Mouse (Mus musculus): ENCODE results near the gene Serpina16. TPM values are rescaled to one million over a fixed set of nuclear protein-coding genes. Genes with fewer than 3 reads are reported as not detected.
A peak's percentile ranks its signal among the peaks of the same experiment; 100 is the strongest.
"Not testable (repeated sequence)": the region's sequence is repeated elsewhere in the genome, so short reads cannot be mapped to it uniquely, and the experiment has no call there.

The Serpina16 gene
- polyA plus RNA-seq, 1 experiment from 2014 or later = 0.31 TPM

DNA sequence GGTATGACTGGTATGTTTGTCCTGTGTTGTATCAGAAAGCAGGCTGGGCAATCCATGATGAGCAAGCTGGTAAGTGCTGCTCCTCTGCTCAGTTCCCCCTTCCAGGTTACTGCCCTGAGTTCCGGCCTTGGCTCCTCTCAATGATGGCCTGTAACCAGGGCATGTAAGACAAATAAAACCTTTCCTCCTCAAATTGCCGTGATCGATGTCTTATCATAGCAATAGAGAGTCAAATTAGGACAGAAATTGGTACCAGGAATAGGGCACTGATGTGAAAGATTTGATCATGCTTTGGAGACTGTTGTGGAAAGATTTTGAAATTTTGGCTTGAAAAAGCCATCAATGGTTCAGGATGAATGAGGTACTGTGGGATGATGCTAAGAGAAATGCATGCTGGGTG lies 10.7 kb downstream of the Serpina16 start:
- H3K4me1 ChIP-seq (ENCODE audit: control insufficient read depth, insufficient read depth, low read length) = no peaks in the 10 kb centered on the region
- no peaks in the 10 kb centered on the region for H3K9me3 ChIP-seq (ENCODE audit: control insufficient read depth, low read length)
- 83% methylated on average over 3 of the region's 3 CpGs for WGBS
- H3K36me3 ChIP-seq (ENCODE audit: control insufficient read depth, insufficient read depth, low read length) = no peaks in the 10 kb centered on the region
- no peaks in the 10 kb centered on the region for H3K27me3 ChIP-seq (replicated peaks; ENCODE audit: control insufficient read depth, insufficient read depth, low read length)
- H3K4me2 ChIP-seq (ENCODE audit: low read depth, low read length) = no peak overlapping the region
- H3K27ac ChIP-seq (ENCODE audit: low read length) = no peak overlapping the region
- no peak overlapping the region for H3K4me3 ChIP-seq (ENCODE audit: low read length)
- H3K9ac ChIP-seq (ENCODE audit: low read depth, low read length) = no peak overlapping the region
- ATAC-seq = no peak

DNA sequence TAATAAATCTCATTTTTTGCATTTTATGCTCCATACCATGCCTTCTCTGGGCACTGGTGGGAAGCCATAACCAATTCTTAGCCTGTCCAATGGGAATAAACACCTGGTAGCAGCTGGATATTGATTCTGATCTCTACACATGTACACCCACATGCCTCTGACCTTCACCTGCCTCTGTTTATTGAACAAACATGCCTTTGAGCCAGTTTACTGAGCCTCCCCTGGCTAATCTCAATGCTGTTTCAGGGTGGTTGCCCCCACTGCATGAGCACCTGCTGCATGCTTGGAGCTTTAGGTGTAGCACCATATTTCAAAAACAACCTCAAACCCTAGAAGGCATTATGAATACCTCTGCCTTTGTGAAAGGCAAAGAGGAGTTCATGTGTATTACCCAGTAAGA lies 13.9 kb downstream of the Serpina16 start:
- not testable (repeated sequence) for H3K9me3 ChIP-seq (ENCODE audit: control insufficient read depth, low read length); H3K9ac ChIP-seq (ENCODE audit: low read depth, low read length); H3K4me1 ChIP-seq (ENCODE audit: control insufficient read depth, insufficient read depth, low read length); H3K4me3 ChIP-seq (ENCODE audit: low read length); H3K4me2 ChIP-seq (ENCODE audit: low read depth, low read length); ATAC-seq; H3K36me3 ChIP-seq (ENCODE audit: control insufficient read depth, insufficient read depth, low read length); H3K27ac ChIP-seq (ENCODE audit: low read length); H3K27me3 ChIP-seq (replicated peaks; ENCODE audit: control insufficient read depth, insufficient read depth, low read length)

DNA sequence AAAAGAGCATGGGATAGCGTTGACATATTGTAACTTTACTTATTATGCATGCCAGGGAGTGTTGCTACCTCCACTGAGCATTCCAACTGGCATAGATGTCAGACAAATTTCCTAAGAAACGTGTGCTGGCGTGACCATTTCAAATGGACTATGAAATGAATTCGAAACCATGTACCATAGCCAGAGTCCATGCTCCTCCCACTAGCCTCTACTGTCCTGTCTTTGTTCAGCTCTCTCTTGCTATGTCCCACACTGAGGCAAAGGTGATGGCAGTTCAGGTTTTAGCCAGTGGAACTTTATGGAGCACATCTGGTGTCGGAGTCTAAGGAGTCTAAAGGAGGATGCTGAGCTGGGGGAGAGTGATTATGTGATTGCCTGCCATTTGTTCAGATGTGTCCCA lies 15.9 kb downstream of the Serpina16 start:
- no peak overlapping the region for H3K9ac ChIP-seq (ENCODE audit: low read depth, low read length)
- 88% methylated on average over 5 of the region's 5 CpGs for WGBS
- no peak for ATAC-seq
- H3K4me3 ChIP-seq (ENCODE audit: low read length) = no peak overlapping the region
- H3K4me2 ChIP-seq (ENCODE audit: low read depth, low read length) = no peak overlapping the region
- H3K27me3 ChIP-seq (replicated peaks; ENCODE audit: control insufficient read depth, insufficient read depth, low read length) = no peaks in the 10 kb centered on the region
- H3K4me1 ChIP-seq (ENCODE audit: control insufficient read depth, insufficient read depth, low read length) = no peaks in the 10 kb centered on the region
- H3K27ac ChIP-seq (ENCODE audit: low read length) = no peak overlapping the region
- H3K36me3 ChIP-seq (ENCODE audit: control insufficient read depth, insufficient read depth, low read length) = no peaks in the 10 kb centered on the region
- no peaks in the 10 kb centered on the region for H3K9me3 ChIP-seq (ENCODE audit: control insufficient read depth, low read length)

DNA sequence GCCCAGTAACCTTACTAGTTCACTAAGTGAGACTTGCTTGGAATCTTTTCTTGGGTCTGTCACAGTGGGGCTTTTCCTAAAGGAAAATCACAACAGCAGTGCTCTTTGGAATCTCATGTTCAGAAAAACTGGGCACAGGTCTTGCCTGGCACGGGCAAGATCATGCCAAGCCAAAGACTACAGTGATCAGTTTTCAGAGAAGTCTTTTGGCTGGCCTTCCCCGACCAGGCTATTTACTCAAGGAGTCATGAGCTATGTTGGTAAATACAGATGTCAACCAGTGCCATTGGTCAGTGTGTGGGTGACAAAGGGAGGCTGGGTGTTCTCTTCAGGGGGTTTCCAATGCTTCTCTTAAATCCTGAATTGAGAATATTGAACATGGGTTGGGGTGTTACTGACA lies 16.8 kb downstream of the Serpina16 start:
- Histone ChIP-seq H3K27ac (ENCODE audit: low read length) (no peak overlapping the region), H3K27me3 (replicated peaks; ENCODE audit: control insufficient read depth, insufficient read depth, low read length) (no peaks in the 10 kb centered on the region), H3K9me3 (ENCODE audit: control insufficient read depth, low read length) (no peaks in the 10 kb centered on the region), H3K4me2 (ENCODE audit: low read depth, low read length) (no peak overlapping the region), H3K36me3 (ENCODE audit: control insufficient read depth, insufficient read depth, low read length) (no peaks in the 10 kb centered on the region), H3K4me1 (ENCODE audit: control insufficient read depth, insufficient read depth, low read length) (no peaks in the 10 kb centered on the region), H3K9ac (ENCODE audit: low read depth, low read length) (no peak overlapping the region), H3K4me3 (ENCODE audit: low read length) (no peak overlapping the region)
- WGBS = 79% methylated on average over 2 of the region's 2 CpGs
- no peak for ATAC-seq

DNA sequence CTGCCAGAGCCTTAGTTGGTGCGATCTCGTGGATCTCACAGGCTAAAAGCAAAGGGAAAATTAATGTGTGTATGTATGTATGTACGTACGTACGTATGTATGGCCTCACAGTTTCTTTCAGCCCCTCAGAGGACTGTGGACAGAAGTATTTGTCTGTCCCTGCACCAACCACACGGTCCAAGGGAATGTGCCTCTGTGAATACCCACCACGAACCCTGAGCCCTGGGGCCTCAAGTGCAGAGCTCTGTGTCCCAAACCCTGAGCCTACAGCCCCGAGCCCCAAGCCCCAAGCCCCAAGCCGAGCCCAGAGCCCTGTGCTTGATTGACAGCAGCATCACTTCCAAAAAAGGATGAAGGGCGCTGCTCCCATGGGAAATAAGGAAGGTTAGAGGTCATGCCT lies 17.9 kb downstream of the Serpina16 start:
- H3K4me3 ChIP-seq (ENCODE audit: low read length) = no peak overlapping the region
- no peak overlapping the region for H3K4me2 ChIP-seq (ENCODE audit: low read depth, low read length)
- no peaks in the 10 kb centered on the region for H3K27me3 ChIP-seq (replicated peaks; ENCODE audit: control insufficient read depth, insufficient read depth, low read length)
- ATAC-seq = no peak
- whole genome bisulfite sequencing = 87% methylated on average over 10 of the region's 10 CpGs
- H3K36me3 ChIP-seq (ENCODE audit: control insufficient read depth, insufficient read depth, low read length) = no peaks in the 10 kb centered on the region
- H3K4me1 ChIP-seq (ENCODE audit: control insufficient read depth, insufficient read depth, low read length) = no peaks in the 10 kb centered on the region
- H3K9me3 ChIP-seq (ENCODE audit: control insufficient read depth, low read length) = no peaks in the 10 kb centered on the region
- H3K9ac ChIP-seq (ENCODE audit: low read depth, low read length) = no peak overlapping the region
- H3K27ac ChIP-seq (ENCODE audit: low read length) = no peak overlapping the region

GRCm38 (mm10) chr12:103656848-103657626 lies 18.9 kb downstream of the Serpina16 start, which contains the start of gene Serpina6:
TSS of gene Serpina6 (minus strand) at chr12:103657212.
- Histone ChIP-seq H3K36me3 (ENCODE audit: control insufficient read depth, insufficient read depth, low read length) (no peaks in the 10 kb centered on the region), H3K27me3 (replicated peaks; ENCODE audit: control insufficient read depth, insufficient read depth, low read length) (no peaks in the 10 kb centered on the region), H3K4me2 (ENCODE audit: low read depth, low read length) (no peak within 1 kb of the TSS), H3K27ac (ENCODE audit: low read length) (no peak within 1 kb of the TSS), H3K9ac (ENCODE audit: low read depth, low read length) (no peak within 1 kb of the TSS), H3K4me1 (ENCODE audit: control insufficient read depth, insufficient read depth, low read length) (no peaks in the 10 kb centered on the region), H3K9me3 (ENCODE audit: control insufficient read depth, low read length) (no peaks in the 10 kb centered on the region), H3K4me3 (ENCODE audit: low read length) (no peak within 1 kb of the TSS)
- ATAC-seq = peak; percentile 46; the same call in 1 of the 2 replicates
- WGBS = 68% methylated on average over 9 of the region's 9 CpGs

GRCm38 (mm10) chr12:103655123-103656044 lies 20.6 kb downstream of the Serpina16 start:
- Histone ChIP-seq H3K9me3 (ENCODE audit: control insufficient read depth, low read length) (no peaks in the 10 kb centered on the region), H3K4me3 (ENCODE audit: low read length) (no peak overlapping the region), H3K27me3 (replicated peaks; ENCODE audit: control insufficient read depth, insufficient read depth, low read length) (no peaks in the 10 kb centered on the region), H3K36me3 (ENCODE audit: control insufficient read depth, insufficient read depth, low read length) (no peaks in the 10 kb centered on the region), H3K4me1 (ENCODE audit: control insufficient read depth, insufficient read depth, low read length) (no peaks in the 10 kb centered on the region), H3K4me2 (ENCODE audit: low read depth, low read length) (no peak overlapping the region), H3K9ac (ENCODE audit: low read depth, low read length) (no peak overlapping the region), H3K27ac (ENCODE audit: low read length) (no peak overlapping the region)
- WGBS = 83% methylated on average over 7 of the region's 7 CpGs
- ATAC-seq = 0 out of 2 replicates have a peak, but pooled peaks have one; percentile 28

DNA sequence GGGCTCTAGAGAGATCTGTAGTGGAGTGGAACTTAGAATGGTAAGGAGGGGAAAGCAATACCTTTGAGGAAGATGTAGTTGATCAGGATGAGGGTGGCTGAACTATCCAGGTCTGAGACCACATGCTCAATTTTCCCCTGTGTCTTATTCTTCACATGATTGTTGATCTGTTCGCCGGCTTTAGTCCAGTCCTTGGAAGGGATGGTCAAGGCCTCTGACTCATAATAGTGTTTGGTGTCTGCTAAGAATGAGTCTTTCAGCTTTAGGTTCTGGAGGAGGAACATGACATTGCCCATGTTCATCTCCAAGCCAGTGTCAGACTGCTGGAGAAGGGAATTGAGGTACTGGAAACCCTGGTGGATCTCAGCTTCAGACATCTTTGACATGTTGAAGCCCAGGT lies 22.1 kb downstream of the Serpina16 start:
- no peak overlapping the region for H3K9ac ChIP-seq (ENCODE audit: low read depth, low read length)
- no peaks in the 10 kb centered on the region for H3K36me3 ChIP-seq (ENCODE audit: control insufficient read depth, insufficient read depth, low read length)
- H3K27me3 ChIP-seq (replicated peaks; ENCODE audit: control insufficient read depth, insufficient read depth, low read length) = no peaks in the 10 kb centered on the region
- H3K9me3 ChIP-seq (ENCODE audit: control insufficient read depth, low read length) = no peaks in the 10 kb centered on the region
- ATAC-seq = no peak
- H3K4me3 ChIP-seq (ENCODE audit: low read length) = no peak overlapping the region
- 89% methylated on average over 2 of the region's 2 CpGs for WGBS
- no peak overlapping the region for H3K27ac ChIP-seq (ENCODE audit: low read length)
- no peaks in the 10 kb centered on the region for H3K4me1 ChIP-seq (ENCODE audit: control insufficient read depth, insufficient read depth, low read length)
- H3K4me2 ChIP-seq (ENCODE audit: low read depth, low read length) = no peak overlapping the region

GRCm38 (mm10) chr12:103646314-103646713 lies 29.6 kb downstream of the Serpina16 start:
- Histone ChIP-seq H3K27me3 (replicated peaks; ENCODE audit: control insufficient read depth, insufficient read depth, low read length) (no peaks in the 10 kb centered on the region), H3K4me1 (ENCODE audit: control insufficient read depth, insufficient read depth, low read length) (no peaks in the 10 kb centered on the region), H3K9me3 (ENCODE audit: control insufficient read depth, low read length) (no peaks in the 10 kb centered on the region), H3K9ac (ENCODE audit: low read depth, low read length) (no peak overlapping the region), H3K36me3 (ENCODE audit: control insufficient read depth, insufficient read depth, low read length) (no peaks in the 10 kb centered on the region), H3K4me2 (ENCODE audit: low read depth, low read length) (no peak overlapping the region), H3K27ac (ENCODE audit: low read length) (no peak overlapping the region), H3K4me3 (ENCODE audit: low read length) (no peak overlapping the region)
- WGBS = 87% methylated on average over 2 of the region's 2 CpGs
- ATAC-seq = no peak

Measured in intestine, embryonic 16.5 days (tissue).